Mouse (Mus musculus) Muller cell, postnatal 12 days (primary cell): ENCODE results near the gene Tprg.

Source experiments
- DNase-seq: peaks from one replicate; pipeline ENCODE4 v3.0.0-alpha.2; 2015; ENCODE audit errors: inconsistent ontology term

The Tprg gene

DNA sequence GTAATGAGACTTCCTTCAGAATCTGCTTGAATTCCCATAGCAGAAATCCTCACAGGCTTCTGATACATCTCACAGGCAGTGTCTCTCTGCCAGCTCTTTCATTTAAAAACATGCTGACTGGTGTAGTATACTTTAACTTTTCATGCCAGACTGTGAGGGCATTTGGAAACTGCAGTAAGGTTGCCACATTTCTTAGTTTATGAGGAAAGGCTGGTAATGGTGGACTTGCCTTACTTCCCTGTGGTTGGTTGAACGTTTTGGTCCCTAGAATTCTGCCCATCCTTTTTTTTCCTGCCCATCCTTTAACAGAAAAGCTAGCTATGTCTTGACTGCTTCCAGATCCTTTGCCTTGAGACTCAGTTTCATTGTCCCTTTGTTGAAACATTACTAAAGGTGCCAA, 138.8 kb downstream of the Tprg start:
- no peak for DNase-seq

DNA sequence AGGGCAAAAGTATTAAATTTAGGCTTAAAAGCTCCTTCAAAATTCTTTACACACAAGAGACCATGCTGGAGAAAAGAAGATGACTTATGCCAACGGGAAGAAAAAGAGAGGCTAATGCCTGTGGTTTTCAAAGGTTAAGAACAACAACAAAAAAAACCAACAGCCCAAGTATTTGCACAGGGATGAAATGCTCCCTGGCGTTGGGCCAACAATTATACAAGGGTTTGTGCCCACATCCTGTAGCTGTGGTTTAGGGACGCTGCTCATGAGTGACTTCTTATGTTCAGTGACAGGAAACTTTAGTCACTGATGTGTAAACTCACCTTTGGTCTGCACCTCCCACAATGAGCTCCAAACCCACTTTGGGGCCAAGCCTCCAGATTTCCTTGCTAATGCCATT, 139.6 kb downstream of the Tprg start:
- DNase-seq, result peak; percentile 79

DNA sequence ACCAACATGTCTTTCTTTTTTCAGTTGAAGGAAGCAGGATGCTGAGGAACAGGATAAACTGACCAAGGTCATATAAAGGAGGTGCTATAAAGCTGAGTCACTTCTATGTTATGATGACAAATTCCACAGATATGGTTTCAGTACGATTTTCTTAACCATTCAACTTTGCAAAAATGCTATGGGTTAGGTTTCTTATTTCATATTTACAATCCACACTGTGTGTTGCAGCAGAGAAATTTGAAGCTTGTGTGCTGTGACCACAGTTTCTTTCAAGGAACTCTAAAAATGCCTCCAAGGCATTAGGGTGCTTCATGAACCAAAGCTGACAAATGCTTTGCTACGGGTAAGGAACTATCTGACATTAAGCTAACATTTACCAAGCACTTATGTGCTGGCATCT, 153.4 kb downstream of the Tprg start:
- DNase-seq, result no peak

DNA sequence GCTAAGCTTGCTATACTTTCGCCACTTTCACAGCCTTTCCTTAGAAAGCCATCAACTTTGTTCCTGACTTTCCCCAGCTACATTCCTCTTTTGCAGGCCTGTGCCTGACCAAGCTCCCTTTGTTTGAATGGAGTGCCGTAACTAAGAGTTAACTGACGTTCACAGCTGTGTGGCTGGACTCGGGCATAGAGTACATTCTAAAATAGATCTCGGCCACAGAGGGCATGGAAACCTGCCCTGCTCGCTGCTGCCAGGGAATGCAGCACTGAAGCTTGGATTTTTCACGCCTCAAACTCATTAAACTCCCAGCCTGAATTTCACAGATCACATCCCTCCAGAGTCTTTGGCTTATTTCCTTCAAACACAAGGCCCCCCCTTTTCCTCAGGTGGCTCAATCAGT, 159.0 kb downstream of the Tprg start:
- peak; percentile 59 for DNase-seq

DNA sequence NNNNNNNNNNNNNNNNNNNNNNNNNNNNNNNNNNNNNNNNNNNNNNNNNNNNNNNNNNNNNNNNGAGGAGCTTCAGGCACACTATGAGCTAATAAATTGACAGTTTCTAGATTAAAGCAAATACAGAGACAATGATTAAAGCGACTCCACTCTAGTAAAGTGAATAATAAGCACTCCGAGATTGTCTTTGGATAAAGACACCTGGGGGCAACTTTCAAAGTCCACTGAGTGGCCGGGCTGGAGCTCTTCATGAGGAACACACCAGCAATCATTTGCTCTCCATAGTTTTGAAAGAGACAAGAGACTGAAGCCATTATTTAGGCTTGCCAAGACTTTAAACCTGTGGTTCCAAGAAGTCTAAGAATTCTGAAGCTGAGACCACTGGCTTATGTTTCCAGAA, 164.9 kb downstream of the Tprg start:
- DNase-seq, result no peak

DNA sequence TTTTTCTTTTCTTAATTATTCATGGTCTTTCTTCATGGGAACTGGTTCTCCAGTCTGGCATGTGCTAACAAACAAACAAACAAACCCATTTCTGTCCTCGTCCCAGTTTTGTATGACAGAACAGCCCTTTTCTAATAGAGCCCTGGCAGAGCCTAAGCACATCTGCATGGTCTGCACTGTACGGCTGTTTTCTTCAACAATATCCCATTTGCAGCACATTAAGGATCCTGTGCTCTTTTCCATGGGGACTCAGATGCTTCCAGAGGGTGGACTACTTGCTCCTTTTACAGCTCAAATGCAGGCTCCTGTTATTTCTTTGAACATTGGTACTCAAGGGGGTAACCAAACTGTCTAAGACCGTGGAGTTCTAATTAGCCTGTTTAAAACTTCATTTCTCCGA, 178.1 kb downstream of the Tprg start:
- no peak for DNase-seq

DNA sequence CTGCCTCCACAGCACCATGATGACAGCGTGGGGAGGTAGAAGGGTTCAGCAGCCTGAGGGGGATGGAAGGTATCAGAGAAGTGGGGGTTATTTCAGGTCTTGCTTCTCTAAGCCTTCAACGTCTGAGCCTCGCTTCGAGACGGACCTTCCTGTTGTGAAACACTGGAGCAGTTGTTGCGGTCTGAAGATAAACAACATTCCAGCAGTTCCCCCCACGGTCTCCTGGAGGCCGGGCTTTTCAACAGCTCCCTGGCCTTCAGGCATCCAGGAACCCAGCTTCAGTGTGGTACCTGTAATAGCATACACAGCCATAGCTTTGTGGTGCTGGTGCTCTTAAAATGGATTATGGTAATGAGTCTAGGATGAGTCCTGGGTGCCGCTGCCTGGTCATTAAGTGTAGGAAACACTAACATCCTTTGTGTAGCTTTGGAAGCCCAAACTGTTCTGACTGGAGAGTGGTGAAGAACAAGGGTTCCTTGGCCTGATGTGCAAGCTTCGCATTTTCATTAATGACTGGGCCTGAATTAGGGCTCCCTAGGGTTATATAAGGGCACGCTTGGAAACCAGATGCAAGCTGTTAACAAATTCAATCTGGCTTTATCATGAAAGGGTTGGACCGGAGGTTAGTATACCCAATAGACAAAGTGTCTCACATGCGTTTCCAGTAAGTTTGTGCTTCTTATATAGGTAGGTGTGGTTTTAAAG, 179.0 kb downstream of the Tprg start:
- DNase-seq, result no peak

DNA sequence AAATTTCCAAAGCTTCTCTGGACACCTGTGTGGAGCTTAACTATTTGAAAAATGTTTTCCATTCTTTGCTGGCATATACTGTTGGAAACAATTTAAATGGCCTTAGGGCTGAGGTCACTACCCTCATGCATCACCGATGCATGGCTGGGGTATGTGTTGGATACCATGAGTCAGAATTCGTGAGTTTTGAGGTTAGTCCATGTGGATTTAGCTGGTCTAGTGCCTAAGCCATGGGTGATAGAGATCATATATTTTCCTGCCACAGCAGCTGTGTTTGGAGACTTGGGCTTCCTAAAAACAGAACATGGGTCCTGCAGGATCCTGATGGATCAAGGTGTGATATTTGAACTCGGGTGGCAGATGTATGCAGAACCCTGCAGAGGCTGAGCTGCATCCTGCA, 181.4 kb downstream of the Tprg start:
- DNase-seq, result no peak

DNA sequence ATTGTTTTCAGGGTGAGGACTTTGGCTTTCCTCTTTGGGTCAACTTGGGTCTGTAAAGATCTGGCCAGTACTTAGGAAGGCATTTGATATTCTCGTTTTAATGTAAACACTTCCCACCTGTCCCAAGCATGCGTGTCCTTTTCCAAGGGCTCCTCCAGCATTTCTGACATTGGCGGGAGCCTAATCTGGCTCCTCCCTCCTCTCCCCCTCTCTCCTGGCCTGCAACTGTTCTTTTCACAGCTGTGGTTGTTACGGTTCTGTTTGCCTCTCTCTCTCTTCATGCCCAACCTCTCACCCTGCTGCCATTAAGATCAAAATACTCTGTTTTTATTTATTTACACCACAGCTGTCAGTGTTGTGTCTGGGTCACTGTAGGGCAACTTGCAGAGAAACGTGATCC, 182.0 kb downstream of the Tprg start:
- DNase-seq, result no peak
